Mouse (Mus musculus): ENCODE measurements around the gene Gramd1b.

DNA sequence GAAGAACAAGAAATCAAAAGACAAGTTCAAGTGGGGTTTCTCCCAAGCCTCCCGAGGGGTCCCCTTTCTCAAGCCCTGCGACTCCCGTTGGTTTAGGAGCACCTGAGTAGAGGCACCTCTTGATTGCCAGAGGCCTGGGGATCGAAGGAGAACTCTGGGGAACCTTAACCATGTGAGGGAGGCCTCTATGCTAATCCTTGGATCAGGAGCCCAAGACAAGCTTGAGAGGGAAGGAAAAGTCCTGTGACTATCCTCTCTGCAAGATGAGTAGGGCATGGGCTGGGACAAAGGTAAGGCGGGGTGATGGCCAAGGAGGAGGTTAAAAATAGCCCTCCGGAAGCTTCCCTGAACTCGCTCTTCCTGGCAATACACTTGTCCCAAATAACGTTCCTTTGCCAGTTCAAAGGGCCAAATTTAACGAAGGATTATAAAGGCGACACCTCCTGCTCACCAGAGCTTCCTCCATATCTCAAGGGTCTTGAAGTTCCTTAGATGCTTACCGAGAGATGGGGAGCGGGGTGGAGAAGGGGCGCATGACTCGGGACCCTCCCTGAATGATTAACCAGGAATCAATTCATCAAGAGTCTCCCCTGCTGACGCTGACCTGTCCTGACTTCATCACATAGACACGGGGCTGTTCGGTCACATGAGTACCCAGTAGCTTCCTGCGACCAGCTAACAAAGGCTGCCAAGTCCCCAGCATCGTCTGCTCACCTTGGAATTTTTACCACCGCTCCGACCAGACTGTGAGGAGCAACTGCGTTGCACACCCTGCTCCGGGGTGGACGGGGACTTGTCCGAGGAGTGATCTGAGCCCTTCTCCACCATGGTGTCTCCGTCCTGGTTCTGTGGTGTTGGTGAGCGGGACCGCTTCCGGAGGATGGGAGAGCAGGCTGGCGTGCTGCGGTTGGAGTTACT is 198.2 kb downstream of the Gramd1b start:
- TF ChIP-seq CTCF (IDR thresholded peaks at IDR 0.05; ENCODE audit: insufficient read depth, low read depth, low read length) (no peak), POLR2A (IDR thresholded peaks at IDR 0.05; ENCODE audit: insufficient read depth, low read depth, low read length) (no peak)
